12 mouse cellular contexts compared by ENCODE assay signal in genomic region chr1:156630965-156631364, GRCm38 (mm10). TPM values are rescaled to one million over a fixed set of nuclear protein-coding genes. Genes with fewer than 3 reads are reported as not detected.
A peak's percentile ranks its signal among the peaks of the same experiment; 100 is the strongest.
DNase-seq lines count a peak whose midpoint lies in the region; ATAC-seq and TF ChIP-seq lines count a peak whose summit lies in the region.
"Had no signal": no experiment of that assay in that cellular context is flagged by ENCODE, and none has a peak within 500 bp of the region (broad histone marks: within the 10 kb centered on the region; RNA-seq: fewer than 3 reads in every experiment).

No protein-coding gene starts in this region.

- H3K9ac ChIP-seq in heart, embryonic 12.5 days: no peak overlapping the region

- H3K27ac ChIP-seq in heart, embryonic 12.5 days (ENCODE audit: poor library complexity, severe bottlenecking): no peak overlapping the region

- intact Hi-C loops in left cerebral cortex, postnatal 10 days (cut with DNase I): loop anchor here (5.0 to 10.0 kb wide), 3 partner anchors 49 to 206 kb away; partner anchors contain the start of genes Abl2 and Axdnd1

- TF ChIP-seq CTCF in brain, embryonic 14.5 days (IDR thresholded peaks at IDR 0.05; ENCODE audit: borderline replicate concordance, extremely low read depth, insufficient read depth, insufficient read length): peak; percentile 50; the same call in 1 of the 2 replicates

- peaks cover 71% of the 10 kb centered on the region for H3K36me3 ChIP-seq in heart, embryonic 12.5 days

- H3K4me1 ChIP-seq in heart, embryonic 12.5 days (replicated peaks): no peaks in the 10 kb centered on the region

- TF ChIP-seq POLR2A in brain, embryonic 14.5 days (IDR thresholded peaks at IDR 0.05; ENCODE audit: borderline replicate concordance, extremely low read depth, insufficient read depth, insufficient read length, poor library complexity, severe bottlenecking): no peak

- peak; percentile 39 for DNase-seq in heart, postnatal 4 days
- DNase-seq in spleen, adult 12 weeks (ENCODE audit: low spot score): peak; percentile 18
- DNase-seq in spleen, postnatal 14 days (ENCODE audit: low spot score in 2 of 2): no peak
- no peak for DNase-seq in brain, embryonic 14.5 days (ENCODE audit: low read depth)
- peak; percentile 35 to 37 for DNase-seq in thymus, postnatal 36 days
- DNase-seq in adrenal gland, adult 2 months: no peak
- DNase-seq in left cerebral cortex, postnatal 10 days (ENCODE audit: extremely low spot score in 1 of 2, low spot score in 2 of 2): no peak
- DNase-seq: heart, adult 18-20 months; left cerebral cortex, postnatal 4 days had no signal

- H3K4me3 ChIP-seq in heart, embryonic 12.5 days: no peak overlapping the region

- H3K4me2 ChIP-seq in heart, embryonic 12.5 days: no peak overlapping the region
- H3K4me2 ChIP-seq: midbrain, embryonic 11.5 days had no signal

- ATAC-seq in heart, embryonic 12.5 days (ENCODE audit: insufficient number of reproducible peaks, low FRiP score): no peak
- ATAC-seq: intestine, embryonic 16.5 days had no signal

- no peaks in the 10 kb centered on the region for H3K9me3 ChIP-seq in heart, embryonic 12.5 days (replicated peaks)

- no peaks in the 10 kb centered on the region for H3K27me3 ChIP-seq in heart, embryonic 12.5 days (replicated peaks)

RNA-seq across cellular contexts. Expression of gene Tor3a, which starts 43.2 kb away (rescaled TPM):
- 10 to 100 TPM; 10.1 to 12.9 TPM for total RNA-seq in heart, postnatal 4 days (2021)
- 4.5 and 5.4 TPM in 2 replicates for polyA plus RNA-seq in heart, embryonic 12.5 days (2016; fragmentation: Nextera tagmentation; extraction: Ambion mirVana)
- 2.7 and 3.0 TPM in 2 replicates for polyA plus RNA-seq in brain, embryonic 14.5 days (2012; rRNA removed)
- total RNA-seq in adrenal gland, adult 2 months (2021): 10 to 100 TPM; 15.1 to 24.6 TPM
- polyA plus RNA-seq in adrenal gland, adult 2 months (2012; rRNA removed): 21.5 and 48.9 TPM in 2 replicates
- 1 to 10 TPM; 4.1 to 5.0 TPM for total RNA-seq in left cerebral cortex, postnatal 10 days (2021)

Comparison
In these comparisons a context has a peak if more than half of its experiments do, and no peak if none do; other contexts are left out.
1. DNase-seq: peak in heart, postnatal 4 days (single experiment), spleen, adult 12 weeks (single experiment) and thymus, postnatal 36 days (2 of 2); none in spleen, postnatal 14 days (0 of 2), brain, embryonic 14.5 days (single experiment), adrenal gland, adult 2 months (single experiment) and left cerebral cortex, postnatal 10 days (0 of 2).